Mouse (Mus musculus): ENCODE results near the gene Mrpl17.

DNA sequence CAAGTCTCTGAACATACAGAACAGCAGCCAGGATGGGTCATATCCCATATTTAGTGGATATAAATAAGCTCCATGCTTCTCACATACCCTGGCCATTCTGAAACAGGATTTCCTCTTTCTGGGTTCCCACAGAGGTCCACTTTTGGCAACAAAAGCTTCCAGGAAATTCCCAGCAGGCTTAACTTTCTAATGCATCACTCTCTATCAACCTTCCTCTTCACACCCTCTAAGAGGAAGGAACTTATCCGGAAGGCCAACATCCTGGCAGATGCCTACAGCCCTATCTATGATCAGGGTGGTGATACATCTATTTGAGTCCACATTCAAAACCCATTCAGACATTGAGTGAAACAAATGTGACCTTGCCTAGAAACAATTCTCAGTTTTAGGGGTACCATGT lies 2.5 kb downstream of the Mrpl17 start:
- TF ChIP-seq POLR2A (IDR thresholded peaks at IDR 0.05; ENCODE audit: control insufficient read depth, low read depth, low read length) (no peak), CTCF (IDR thresholded peaks at IDR 0.05; ENCODE audit: control insufficient read depth, insufficient read depth, insufficient replicate concordance, low read depth, low read length) (no peak)
